Mouse (Mus musculus) myocyte (in vitro differentiated cells): ENCODE measurements around the gene Defb29.

Source experiments
- E2F4 ChIP-seq: IDR thresholded peaks from one replicate; pipeline ENCODE4 v1.6.1; 2011; ENCODE audit warnings: mild to moderate bottlenecking, control low read depth, moderate library complexity; ENCODE audit not compliant: insufficient read depth
- MYOD1 ChIP-seq, 3 experiments: IDR thresholded peaks; one replicate each; pipeline ENCODE4 v1.6.1; 2011; ENCODE audit warnings: control low read depth in 2 of 3, low read depth in 2 of 3, mild to moderate bottlenecking in 2 of 3, moderate library complexity in 1 of 3; ENCODE audit not compliant: insufficient read length in 2 of 3, control insufficient read depth in 1 of 3
- MYOG ChIP-seq, 3 experiments: IDR thresholded peaks; one replicate each; pipeline ENCODE4 v1.6.1; 2011; ENCODE audit warnings: control low read depth in 2 of 3, low read depth in 2 of 3, mild to moderate bottlenecking in 2 of 3; ENCODE audit not compliant: insufficient read length in 2 of 3, control insufficient read depth in 1 of 3, insufficient read depth in 1 of 3
- POLR2A ChIP-seq: IDR thresholded peaks from one replicate; pipeline ENCODE4 v1.6.1; 2011; ENCODE audit warnings: low read depth, mild to moderate bottlenecking, control low read depth, moderate library complexity; ENCODE audit not compliant: insufficient read length
- POLR2AphosphoS2 ChIP-seq: IDR thresholded peaks from one replicate; pipeline ENCODE4 v1.6.1; 2011; ENCODE audit warnings: low read depth, control low read depth; ENCODE audit not compliant: insufficient read length
- SRF ChIP-seq: IDR thresholded peaks from one replicate; pipeline ENCODE4 v1.6.1; 2011; ENCODE audit warnings: low read depth; ENCODE audit not compliant: control insufficient read depth, insufficient read length
- TCF12 ChIP-seq: IDR thresholded peaks from one replicate; pipeline ENCODE4 v1.6.1; 2011; ENCODE audit warnings: mild to moderate bottlenecking, control low read depth; ENCODE audit not compliant: poor library complexity, insufficient read depth, severe bottlenecking
- TCF3 ChIP-seq: IDR thresholded peaks from one replicate; pipeline ENCODE4 v1.6.1; 2011; ENCODE audit warnings: low read depth, control low read depth; ENCODE audit not compliant: insufficient read length

DNA sequence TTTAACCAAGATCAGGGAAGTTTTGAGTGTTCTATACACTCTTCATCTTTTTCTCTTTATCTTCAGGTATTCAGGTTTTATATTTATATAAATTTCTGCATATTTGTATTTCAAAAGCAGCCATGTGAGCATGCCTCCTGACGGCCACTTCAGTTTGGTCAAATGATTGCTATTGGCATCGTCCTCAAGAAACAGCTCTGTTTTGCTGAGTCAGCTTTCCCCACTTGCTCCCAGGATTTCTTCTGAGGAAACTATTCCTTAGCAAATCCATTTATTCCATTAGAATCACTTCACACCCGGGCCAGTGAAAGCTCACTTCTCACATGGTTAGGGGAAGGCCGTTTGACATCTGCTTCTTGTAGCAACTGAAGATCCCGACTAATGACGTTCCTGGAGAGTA lies 41.9 kb downstream of the Defb29 start:
- TF ChIP-seq TCF3 (no peak), SRF (no peak), POLR2A (no peak), MYOD1 (IDR thresholded peaks at IDR 0.05; ENCODE audit: control insufficient read depth in 1 of 3, insufficient read length in 2 of 3, low read depth in 2 of 3) (no peak), TCF12 (no peak), POLR2AphosphoS2 (no peak), E2F4 (no peak), MYOG (IDR thresholded peaks at IDR 0.05; ENCODE audit: control insufficient read depth in 1 of 3, insufficient read depth in 1 of 3, insufficient read length in 2 of 3, low read depth in 2 of 3) (no peak)
